Mouse (Mus musculus): ENCODE measurements around the gene Zfp874b. TPM values are rescaled to one million over a fixed set of nuclear protein-coding genes. Genes with fewer than 3 reads are reported as not detected.

The Zfp874b gene
- 7.1 TPM for polyA plus RNA-seq (2014; fragmentation: Illumina TruSeq; extraction: RNeasy Lipid Tissue Mini Kit (QIAGEN cat#74804); ENCODE audit: low read depth, low replicate concordance)

GRCm38 (mm10) chr13:67483625-67484423 is at the start of gene Zfp874b:
TSS of gene Zfp874b (minus strand) at chr13:67484258.

GRCm38 (mm10) chr13:67525753-67526410 is 41.8 kb upstream of the Zfp874b start, which contains the start of the genes Gm26965 and Zfp87:
TSS of gene Gm26965 (minus strand) at chr13:67526151.
TSS of gene Zfp87 (minus strand) at chr13:67526177.

GRCm38 (mm10) chr13:67500084-67500719 is 16.1 kb upstream of the Zfp874b start, which contains the start of gene Zfp58:
TSS of gene Zfp58 (minus strand) at chr13:67500555.

GRCm38 (mm10) chr13:67451172-67452020 is 32.7 kb downstream of the Zfp874b start, which contains the start of gene Zfp874a:
TSS of gene Zfp874a (minus strand) at chr13:67451624.

Other genes with a start within 250 kb of the Zfp874b start
- 6.5 TPM for gene Zfp458, start 205.8 kb downstream of the Zfp874b start, polyA plus RNA-seq (2014; fragmentation: Illumina TruSeq; extraction: RNeasy Lipid Tissue Mini Kit (QIAGEN cat#74804); ENCODE audit: low read depth, low replicate concordance)
- 2.6 TPM for gene Zfp457, start 177.8 kb downstream of the Zfp874b start, polyA plus RNA-seq (2014; fragmentation: Illumina TruSeq; extraction: RNeasy Lipid Tissue Mini Kit (QIAGEN cat#74804); ENCODE audit: low read depth, low replicate concordance)
- gene Zfp595, start 151.7 kb downstream of the Zfp874b start, polyA plus RNA-seq (2014; fragmentation: Illumina TruSeq; extraction: RNeasy Lipid Tissue Mini Kit (QIAGEN cat#74804); ENCODE audit: low read depth, low replicate concordance) = 4.2 TPM
- gene Gm28044, start 123.7 kb downstream of the Zfp874b start, polyA plus RNA-seq (2014; fragmentation: Illumina TruSeq; extraction: RNeasy Lipid Tissue Mini Kit (QIAGEN cat#74804); ENCODE audit: low read depth, low replicate concordance) = not detected
- gene Zfp953, start 123.7 kb downstream of the Zfp874b start, polyA plus RNA-seq (2014; fragmentation: Illumina TruSeq; extraction: RNeasy Lipid Tissue Mini Kit (QIAGEN cat#74804); ENCODE audit: low read depth, low replicate concordance) = 2.4 TPM
- 0.48 TPM for gene Gm28041, start 108.5 kb downstream of the Zfp874b start, polyA plus RNA-seq (2014; fragmentation: Illumina TruSeq; extraction: RNeasy Lipid Tissue Mini Kit (QIAGEN cat#74804); ENCODE audit: low read depth, low replicate concordance)
- 1.4 TPM for gene Zfp456, start 108.4 kb downstream of the Zfp874b start, polyA plus RNA-seq (2014; fragmentation: Illumina TruSeq; extraction: RNeasy Lipid Tissue Mini Kit (QIAGEN cat#74804); ENCODE audit: low read depth, low replicate concordance)
- 6.1 TPM for gene Zfp429, start 84.4 kb downstream of the Zfp874b start, polyA plus RNA-seq (2014; fragmentation: Illumina TruSeq; extraction: RNeasy Lipid Tissue Mini Kit (QIAGEN cat#74804); ENCODE audit: low read depth, low replicate concordance)
- 1.4 TPM for gene Zfp459, start 62.8 kb downstream of the Zfp874b start, polyA plus RNA-seq (2014; fragmentation: Illumina TruSeq; extraction: RNeasy Lipid Tissue Mini Kit (QIAGEN cat#74804); ENCODE audit: low read depth, low replicate concordance)
- gene Zfp874a, start 32.6 kb downstream of the Zfp874b start, polyA plus RNA-seq (2014; fragmentation: Illumina TruSeq; extraction: RNeasy Lipid Tissue Mini Kit (QIAGEN cat#74804); ENCODE audit: low read depth, low replicate concordance) = 9.8 TPM
- gene Zfp58, start 16.3 kb upstream of the Zfp874b start, polyA plus RNA-seq (2014; fragmentation: Illumina TruSeq; extraction: RNeasy Lipid Tissue Mini Kit (QIAGEN cat#74804); ENCODE audit: low read depth, low replicate concordance) = 7.5 TPM
- not detected for gene Gm26965, start 41.9 kb upstream of the Zfp874b start, polyA plus RNA-seq (2014; fragmentation: Illumina TruSeq; extraction: RNeasy Lipid Tissue Mini Kit (QIAGEN cat#74804); ENCODE audit: low read depth, low replicate concordance)
- 16.9 TPM for gene Zfp87, start 41.9 kb upstream of the Zfp874b start, polyA plus RNA-seq (2014; fragmentation: Illumina TruSeq; extraction: RNeasy Lipid Tissue Mini Kit (QIAGEN cat#74804); ENCODE audit: low read depth, low replicate concordance)
- gene Zfp748, start 69.6 kb upstream of the Zfp874b start, polyA plus RNA-seq (2014; fragmentation: Illumina TruSeq; extraction: RNeasy Lipid Tissue Mini Kit (QIAGEN cat#74804); ENCODE audit: low read depth, low replicate concordance) = 5.2 TPM
- gene Zfp729b, start 125.4 kb upstream of the Zfp874b start, polyA plus RNA-seq (2014; fragmentation: Illumina TruSeq; extraction: RNeasy Lipid Tissue Mini Kit (QIAGEN cat#74804); ENCODE audit: low read depth, low replicate concordance) = 5.3 TPM
- gene Gm49345, start 153.5 kb upstream of the Zfp874b start, polyA plus RNA-seq (2014; fragmentation: Illumina TruSeq; extraction: RNeasy Lipid Tissue Mini Kit (QIAGEN cat#74804); ENCODE audit: low read depth, low replicate concordance) = not detected
- 4.5 TPM for gene Zfp729a, start 153.5 kb upstream of the Zfp874b start, polyA plus RNA-seq (2014; fragmentation: Illumina TruSeq; extraction: RNeasy Lipid Tissue Mini Kit (QIAGEN cat#74804); ENCODE audit: low read depth, low replicate concordance)
- 5.1 TPM for gene Zfp738, start 202.8 kb upstream of the Zfp874b start, polyA plus RNA-seq (2014; fragmentation: Illumina TruSeq; extraction: RNeasy Lipid Tissue Mini Kit (QIAGEN cat#74804); ENCODE audit: low read depth, low replicate concordance)
- 7.5 TPM for gene Zfp65, start 244.9 kb upstream of the Zfp874b start, polyA plus RNA-seq (2014; fragmentation: Illumina TruSeq; extraction: RNeasy Lipid Tissue Mini Kit (QIAGEN cat#74804); ENCODE audit: low read depth, low replicate concordance)